Mouse (Mus musculus) thymus, postnatal 14 days (tissue): ENCODE results near the gene Negr1.

Source experiments
- DNase-seq: peaks from one replicate; pipeline ENCODE4 v3.0.0; 2021

Negr1 gene

GRCm38 (mm10) chr3:157146124-157146855 lies 584.7 kb downstream of the Negr1 start:
- DNase-seq = no peak

GRCm38 (mm10) chr3:157154902-157155301 lies 593.3 kb downstream of the Negr1 start:
- no peak for DNase-seq

GRCm38 (mm10) chr3:157155513-157155912 lies 593.9 kb downstream of the Negr1 start:
- DNase-seq = no peak

GRCm38 (mm10) chr3:157164840-157165595 lies 603.4 kb downstream of the Negr1 start:
- no peak for DNase-seq

GRCm38 (mm10) chr3:157181975-157182374 lies 620.4 kb downstream of the Negr1 start:
- no peak for DNase-seq

- no peak for DNase-seq
Observed at GRCm38 (mm10) chr3:157188939-157189725, 627.5 kb downstream of the Negr1 start.

GRCm38 (mm10) chr3:157189834-157190233 lies 628.2 kb downstream of the Negr1 start:
- DNase-seq = no peak

GRCm38 (mm10) chr3:157190551-157190950 lies 629.0 kb downstream of the Negr1 start:
- DNase-seq = no peak

GRCm38 (mm10) chr3:157192021-157192420 lies 630.4 kb downstream of the Negr1 start:
- DNase-seq = no peak

- DNase-seq = no peak
Observed at GRCm38 (mm10) chr3:157193141-157193540, 631.5 kb downstream of the Negr1 start.

GRCm38 (mm10) chr3:157198659-157199058 lies 637.1 kb downstream of the Negr1 start:
- no peak for DNase-seq

GRCm38 (mm10) chr3:157201726-157202125 lies 640.1 kb downstream of the Negr1 start:
- no peak for DNase-seq

GRCm38 (mm10) chr3:157203573-157203972 lies 642.0 kb downstream of the Negr1 start:
- no peak for DNase-seq

GRCm38 (mm10) chr3:157206752-157207151 lies 645.2 kb downstream of the Negr1 start:
- DNase-seq = no peak

GRCm38 (mm10) chr3:157208966-157209365 lies 647.4 kb downstream of the Negr1 start:
- no peak for DNase-seq

- no peak for DNase-seq
Observed at GRCm38 (mm10) chr3:157209386-157209785, 647.8 kb downstream of the Negr1 start.

GRCm38 (mm10) chr3:157215937-157216719 lies 654.5 kb downstream of the Negr1 start:
- no peak for DNase-seq

GRCm38 (mm10) chr3:157217794-157218193 lies 656.2 kb downstream of the Negr1 start:
- DNase-seq = no peak

GRCm38 (mm10) chr3:157224920-157225319 lies 663.3 kb downstream of the Negr1 start:
- no peak for DNase-seq

GRCm38 (mm10) chr3:157232723-157233122 lies 671.1 kb downstream of the Negr1 start:
- no peak for DNase-seq

- DNase-seq = no peak
Observed at GRCm38 (mm10) chr3:157240240-157240639, 678.6 kb downstream of the Negr1 start.

- DNase-seq = no peak
Observed at GRCm38 (mm10) chr3:157255446-157255845, 693.9 kb downstream of the Negr1 start.

- no peak for DNase-seq
Observed at GRCm38 (mm10) chr3:157255863-157256262, 694.3 kb downstream of the Negr1 start.
